Mouse (Mus musculus): ENCODE measurements at regions not wholly inside any gene's neighbourhood (a gene's known extent, or its start where the extent isn't known, plus 50 kb on each side); places are given as distances from the start of the nearest gene placed in this dataset.

GRCm38 (mm10) chr14:87348825-87349224 is 67.6 kb upstream of the Tdrd3 start:
- DNase-seq = no peak

DNA sequence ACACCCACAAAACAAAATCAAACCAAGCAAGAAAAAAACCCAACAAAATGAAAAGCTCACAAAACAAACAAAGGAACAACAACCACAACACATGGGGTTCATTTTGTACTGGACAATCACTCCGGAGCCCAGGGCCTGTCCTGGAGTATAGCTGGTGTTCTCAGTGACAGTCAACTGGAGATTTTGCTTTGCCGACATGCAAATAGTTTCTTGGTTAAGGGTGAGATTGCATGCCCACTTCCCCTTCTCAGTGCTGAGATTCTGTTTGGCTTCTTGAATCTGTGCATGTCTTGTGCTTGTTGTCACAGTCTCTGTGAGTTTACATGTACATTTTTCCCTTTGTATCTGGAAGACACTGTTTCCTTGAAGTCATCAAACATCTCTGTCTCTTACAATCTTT is 50.6 kb upstream of the Tdrd3 start:
- DNase-seq = no peak
